8 mouse cellular contexts compared by ENCODE assay signal in genomic region chr11:3472484-3472883, GRCm38 (mm10). TPM values are rescaled to one million over a fixed set of nuclear protein-coding genes. Genes with fewer than 3 reads are reported as not detected.
A peak's percentile ranks its signal among the peaks of the same experiment; 100 is the strongest.
DNase-seq lines count a peak whose midpoint lies in the region; ATAC-seq and TF ChIP-seq lines count a peak whose summit lies in the region.

No protein-coding gene starts in this region.

- H3K4me2 ChIP-seq in heart, embryonic 14.5 days (ENCODE audit: low read length): no peak overlapping the region
- no peak overlapping the region for H3K4me2 ChIP-seq in liver, embryonic 13.5 days
- no peak overlapping the region for H3K4me2 ChIP-seq in neural tube, embryonic 13.5 days
- H3K4me2 ChIP-seq in stomach, postnatal 0 days (replicated peaks; ENCODE audit: low read depth): no peak overlapping the region

- TF ChIP-seq EP300 in stomach, postnatal 0 days (optimal IDR thresholded peaks at IDR 0.05): no peak

- no peak overlapping the region for H3K27ac ChIP-seq in bone marrow, adult 2 months (ENCODE audit: control insufficient read depth, insufficient read depth, low read depth, low read length, poor library complexity)
- no peak overlapping the region for H3K27ac ChIP-seq in embryonic fibroblast, embryonic 13.5 days (ENCODE audit: insufficient read depth, low read length)
- H3K27ac ChIP-seq in heart, embryonic 14.5 days (replicated peaks in 1 of 2; ENCODE audit: control insufficient read depth in 1 of 2, insufficient read depth in 1 of 2, low read depth in 2 of 2, low read length in 2 of 2): no peak overlapping the region
- no peak overlapping the region for H3K27ac ChIP-seq in liver, embryonic 13.5 days
- H3K27ac ChIP-seq in neural tube, embryonic 13.5 days (replicated peaks): no peak overlapping the region
- no peak overlapping the region for H3K27ac ChIP-seq in stomach, postnatal 0 days (replicated peaks)

- 0 out of 2 replicates have a peak, but pooled peaks cover 4% of the 10 kb centered on the region for H3K27me3 ChIP-seq in heart, embryonic 14.5 days (ENCODE audit: control insufficient read depth, insufficient read depth, low read length)
- H3K27me3 ChIP-seq in liver, embryonic 13.5 days: no peaks in the 10 kb centered on the region
- 0 out of 2 replicates have a peak, but pooled peaks cover 7% of the 10 kb centered on the region for H3K27me3 ChIP-seq in neural tube, embryonic 13.5 days
- H3K27me3 ChIP-seq in stomach, postnatal 0 days (ENCODE audit: control insufficient read depth, insufficient read depth, low read length): no peaks in the 10 kb centered on the region

- no peak overlapping the region for H3K9ac ChIP-seq in heart, embryonic 14.5 days (ENCODE audit: low read length)
- no peak overlapping the region for H3K9ac ChIP-seq in liver, embryonic 13.5 days
- H3K9ac ChIP-seq in neural tube, embryonic 13.5 days: no peak overlapping the region
- H3K9ac ChIP-seq in stomach, postnatal 0 days (ENCODE audit: low read length): no peak overlapping the region

- TF ChIP-seq CTCF in bone marrow, adult 2 months (IDR thresholded peaks at IDR 0.05; ENCODE audit: control insufficient read depth, insufficient read depth, low read length): peak; percentile 93
- peak; percentile 75 for TF ChIP-seq CTCF in embryonic fibroblast, embryonic 13.5 days (IDR thresholded peaks at IDR 0.05; ENCODE audit: borderline replicate concordance, insufficient read depth, low read length)
- peak; percentile 95 for TF ChIP-seq CTCF in stomach, postnatal 0 days (IDR thresholded peaks at IDR 0.05; ENCODE audit: low read depth)

- no peaks in the 10 kb centered on the region for H3K36me3 ChIP-seq in heart, embryonic 14.5 days (ENCODE audit: control insufficient read depth, insufficient read depth, low read length)
- H3K36me3 ChIP-seq in liver, embryonic 13.5 days: no peaks in the 10 kb centered on the region
- H3K36me3 ChIP-seq in neural tube, embryonic 13.5 days: no peaks in the 10 kb centered on the region
- H3K36me3 ChIP-seq in stomach, postnatal 0 days (ENCODE audit: control insufficient read depth, insufficient read depth, low read length): no peaks in the 10 kb centered on the region

- DNase-seq in kidney, postnatal 10 days: peak; percentile 94
- peak; percentile 50 for DNase-seq in liver, embryonic 13.5 days
- DNase-seq in stomach, postnatal 0 days (ENCODE audit: low spot score): peak; percentile 88

- 23% methylated on average over 1 of the region's 1 CpGs for WGBS in bone marrow, adult 2 months
- 23% methylated on average over 1 of the region's 1 CpGs for WGBS in heart, embryonic 14.5 days
- 16% methylated on average over 1 of the region's 1 CpGs for WGBS in liver, embryonic 13.5 days (ENCODE audit: insufficient replicate concordance)
- WGBS in neural tube, embryonic 13.5 days: 38% methylated on average over 1 of the region's 1 CpGs
- WGBS in stomach, postnatal 0 days: 19% methylated on average over 1 of the region's 1 CpGs

- peak; percentile 61 for ATAC-seq in CD4-positive, CD25-positive, alpha-beta regulatory T cell, adult 4 months
- ATAC-seq in heart, embryonic 14.5 days (ENCODE audit: insufficient number of reproducible peaks, insufficient read depth, low FRiP score, low read depth): peak; percentile 64; the same call in 1 of the 2 replicates
- peak; percentile 61 for ATAC-seq in liver, embryonic 13.5 days (ENCODE audit: low read depth)
- peak; percentile 67 for ATAC-seq in neural tube, embryonic 13.5 days (ENCODE audit: low read depth)
- peak; percentile 76 for ATAC-seq in stomach, postnatal 0 days (ENCODE audit: low FRiP score, low TSS enrichment)

- H3K4me1 ChIP-seq in bone marrow, adult 2 months (ENCODE audit: control insufficient read depth, insufficient read depth, low read length): peaks cover 1% of the 10 kb centered on the region; the same call in 1 of the 2 replicates
- no peaks in the 10 kb centered on the region for H3K4me1 ChIP-seq in embryonic fibroblast, embryonic 13.5 days (ENCODE audit: control insufficient read depth, insufficient read depth, low read length)
- H3K4me1 ChIP-seq in heart, embryonic 14.5 days (ENCODE audit: control insufficient read depth in 2 of 2, insufficient read depth in 2 of 2, low read length in 2 of 2): no peaks in the 10 kb centered on the region
- H3K4me1 ChIP-seq in liver, embryonic 13.5 days (replicated peaks): no peaks in the 10 kb centered on the region; the same call in 1 of the 2 replicates
- H3K4me1 ChIP-seq in neural tube, embryonic 13.5 days (replicated peaks): no peaks in the 10 kb centered on the region
- no peaks in the 10 kb centered on the region for H3K4me1 ChIP-seq in stomach, postnatal 0 days (replicated peaks; ENCODE audit: control insufficient read depth, insufficient read depth)

- no peak for TF ChIP-seq POLR2A in bone marrow, adult 2 months (IDR thresholded peaks at IDR 0.05; ENCODE audit: borderline replicate concordance, control insufficient read depth, low read depth, low read length)
- TF ChIP-seq POLR2A in embryonic fibroblast, embryonic 13.5 days (IDR thresholded peaks at IDR 0.05; ENCODE audit: low read depth, low read length): no peak

- no peak overlapping the region for H3K4me3 ChIP-seq in bone marrow, adult 2 months (replicated peaks; ENCODE audit: control insufficient read depth, low read depth, low read length)
- no peak overlapping the region for H3K4me3 ChIP-seq in embryonic fibroblast, embryonic 13.5 days (ENCODE audit: insufficient read depth, low read length)
- H3K4me3 ChIP-seq in heart, embryonic 14.5 days (ENCODE audit: control insufficient read depth in 1 of 2, insufficient read depth in 1 of 2, low read depth in 1 of 2, low read length in 2 of 2): no peak overlapping the region
- H3K4me3 ChIP-seq in liver, embryonic 13.5 days (replicated peaks): no peak overlapping the region
- H3K4me3 ChIP-seq in neural tube, embryonic 13.5 days: no peak overlapping the region
- H3K4me3 ChIP-seq in stomach, postnatal 0 days (ENCODE audit: low read depth, low read length): no peak overlapping the region

- H3K9me3 ChIP-seq in heart, embryonic 14.5 days (ENCODE audit: control insufficient read depth, low read length): no peaks in the 10 kb centered on the region
- no peaks in the 10 kb centered on the region for H3K9me3 ChIP-seq in liver, embryonic 13.5 days (replicated peaks)
- H3K9me3 ChIP-seq in neural tube, embryonic 13.5 days: no peaks in the 10 kb centered on the region
- H3K9me3 ChIP-seq in stomach, postnatal 0 days (ENCODE audit: control insufficient read depth, low read length): no peaks in the 10 kb centered on the region

RNA-seq across cellular contexts. Expression of gene Pla2g3, which starts 15.6 kb away (rescaled TPM):
- polyA plus RNA-seq in CD4-positive, CD25-positive, alpha-beta regulatory T cell, adult 4 months (2017; shearing (Covaris generic)): under 1 TPM in 1 of 2 experiments, not detected in 1; 0.20 TPM
- polyA plus RNA-seq in bone marrow, adult 2 months (2011; ENCODE audit: insufficient read depth, insufficient read length, low replicate concordance, missing spikeins): 0.38 TPM in 1 of 2 replicates, not detected in the other
- polyA plus RNA-seq in embryonic fibroblast, embryonic 13.5 days (2011; ENCODE audit: insufficient read length, low read depth, missing spikeins): 0.25 TPM in 1 of 2 replicates, not detected in the other
- 0.20 and 0.34 TPM in 2 replicates for polyA plus RNA-seq in heart, embryonic 14.5 days (2014; fragmentation: Nextera tagmentation; extraction: Ambion mirVana)
- polyA plus RNA-seq in liver, embryonic 13.5 days (2015; fragmentation: Nextera tagmentation; extraction: Ambion mirVana): 0.05 TPM in 2 replicates
- 0.58 and 0.61 TPM in 2 replicates for polyA plus RNA-seq in neural tube, embryonic 13.5 days (2015; fragmentation: Nextera tagmentation; extraction: Ambion mirVana)
- 9.4 and 11.0 TPM in 2 replicates for polyA plus RNA-seq in stomach, postnatal 0 days (2015; fragmentation: Nextera tagmentation; extraction: Ambion mirVana)

RNA-seq across cellular contexts. Expression of gene Rnf185, which starts 20.3 kb away (rescaled TPM):
- 10 to 100 TPM; 26.6 to 29.4 TPM for polyA plus RNA-seq in CD4-positive, CD25-positive, alpha-beta regulatory T cell, adult 4 months (2017; shearing (Covaris generic))
- polyA plus RNA-seq in bone marrow, adult 2 months (2011; ENCODE audit: insufficient read depth, insufficient read length, low replicate concordance, missing spikeins): 5.9 and 9.2 TPM in 2 replicates
- polyA plus RNA-seq in embryonic fibroblast, embryonic 13.5 days (2011; ENCODE audit: insufficient read length, low read depth, missing spikeins): 27.3 and 30.9 TPM in 2 replicates
- 31.3 and 32.5 TPM in 2 replicates for polyA plus RNA-seq in heart, embryonic 14.5 days (2014; fragmentation: Nextera tagmentation; extraction: Ambion mirVana)
- polyA plus RNA-seq in liver, embryonic 13.5 days (2015; fragmentation: Nextera tagmentation; extraction: Ambion mirVana): 7.3 and 9.1 TPM in 2 replicates
- polyA plus RNA-seq in neural tube, embryonic 13.5 days (2015; fragmentation: Nextera tagmentation; extraction: Ambion mirVana): 40.8 and 41.8 TPM in 2 replicates
- 19.4 and 20.9 TPM in 2 replicates for polyA plus RNA-seq in stomach, postnatal 0 days (2015; fragmentation: Nextera tagmentation; extraction: Ambion mirVana)

RNA-seq across cellular contexts. Expression of gene Inpp5j, which starts 32.1 kb away (rescaled TPM):
- under 1 TPM in 1 of 2 experiments, not detected in 1; 0.13 TPM for polyA plus RNA-seq in CD4-positive, CD25-positive, alpha-beta regulatory T cell, adult 4 months (2017; shearing (Covaris generic))
- 1.2 and 3.3 TPM in 2 replicates for polyA plus RNA-seq in bone marrow, adult 2 months (2011; ENCODE audit: insufficient read depth, insufficient read length, low replicate concordance, missing spikeins)
- not detected in 2 replicates for polyA plus RNA-seq in embryonic fibroblast, embryonic 13.5 days (2011; ENCODE audit: insufficient read length, low read depth, missing spikeins)
- polyA plus RNA-seq in heart, embryonic 14.5 days (2014; fragmentation: Nextera tagmentation; extraction: Ambion mirVana): 8.1 and 8.2 TPM in 2 replicates
- 0.15 and 0.18 TPM in 2 replicates for polyA plus RNA-seq in liver, embryonic 13.5 days (2015; fragmentation: Nextera tagmentation; extraction: Ambion mirVana)
- 3.9 and 4.3 TPM in 2 replicates for polyA plus RNA-seq in neural tube, embryonic 13.5 days (2015; fragmentation: Nextera tagmentation; extraction: Ambion mirVana)
- polyA plus RNA-seq in stomach, postnatal 0 days (2015; fragmentation: Nextera tagmentation; extraction: Ambion mirVana): 2.4 and 2.7 TPM in 2 replicates

RNA-seq across cellular contexts. Expression of gene Selenom, which starts 42.0 kb away (rescaled TPM):
- polyA plus RNA-seq in CD4-positive, CD25-positive, alpha-beta regulatory T cell, adult 4 months (2017; shearing (Covaris generic)): 1 to 10 TPM; 7.6 to 8.9 TPM
- 8.0 and 23.9 TPM in 2 replicates for polyA plus RNA-seq in bone marrow, adult 2 months (2011; ENCODE audit: insufficient read depth, insufficient read length, low replicate concordance, missing spikeins)
- polyA plus RNA-seq in embryonic fibroblast, embryonic 13.5 days (2011; ENCODE audit: insufficient read length, low read depth, missing spikeins): 148 and 152 TPM in 2 replicates
- polyA plus RNA-seq in heart, embryonic 14.5 days (2014; fragmentation: Nextera tagmentation; extraction: Ambion mirVana): 148 and 151 TPM in 2 replicates
- 12.2 and 12.5 TPM in 2 replicates for polyA plus RNA-seq in liver, embryonic 13.5 days (2015; fragmentation: Nextera tagmentation; extraction: Ambion mirVana)
- polyA plus RNA-seq in neural tube, embryonic 13.5 days (2015; fragmentation: Nextera tagmentation; extraction: Ambion mirVana): 75.0 and 83.6 TPM in 2 replicates
- 179 and 191 TPM in 2 replicates for polyA plus RNA-seq in stomach, postnatal 0 days (2015; fragmentation: Nextera tagmentation; extraction: Ambion mirVana)
